Mouse (Mus musculus): ENCODE data around the gene Wipi1. TPM values are rescaled to one million over a fixed set of nuclear protein-coding genes. Genes with fewer than 3 reads are reported as not detected.

The Wipi1 gene
- polyA plus RNA-seq, 1 experiment from 2014 or later, result 18.2 TPM

GRCm38 (mm10) chr11:109612871-109613529 is 1.2 kb upstream of the Wipi1 start:
- H3K27ac ChIP-seq (ENCODE audit: low read depth), result no peak overlapping the region
- WGBS, result 61% methylated on average over 7 of the region's 7 CpGs

GRCm38 (mm10) chr11:109610795-109611302 is 918 bp downstream of the Wipi1 start:
- H3K27ac ChIP-seq (ENCODE audit: low read depth), result peak overlapping the region; percentile 79
- peaks cover 19% of the 10 kb centered on the region for H3K4me1 ChIP-seq (replicated peaks; ENCODE audit: control insufficient read depth, insufficient read depth, low read length)
- under 1% methylated on average over 26 of the region's 26 CpGs for WGBS
- H3K4me2 ChIP-seq (ENCODE audit: low read length), result peak overlapping the region; percentile 81
- ATAC-seq (replicated peaks; ENCODE audit: low FRiP score, low TSS enrichment, low read depth) (no peak; the same call in none of the 2 replicates), DNase-seq (ENCODE audit: low spot score) (no peak)
- H3K4me3 ChIP-seq (ENCODE audit: low read depth, low read length), result peak overlapping the region; percentile 87
- H3K9me3 ChIP-seq (ENCODE audit: control insufficient read depth, low read length), result no peaks in the 10 kb centered on the region
- H3K27me3 ChIP-seq (replicated peaks; ENCODE audit: control insufficient read depth, insufficient read depth, low read length), result no peaks in the 10 kb centered on the region
- peak overlapping the region; percentile 86 for H3K9ac ChIP-seq (ENCODE audit: low read length)
- no peaks in the 10 kb centered on the region for H3K36me3 ChIP-seq (ENCODE audit: control insufficient read depth, insufficient read depth, low read length)

More at GRCm38 (mm10) chr11:109612871-109613529, 1.2 kb upstream of the Wipi1 start:
- no peaks in the 10 kb centered on the region for H3K36me3 ChIP-seq (ENCODE audit: control insufficient read depth, insufficient read depth, low read length)
- no peak overlapping the region for H3K9ac ChIP-seq (ENCODE audit: low read length)
- H3K4me1 ChIP-seq (replicated peaks; ENCODE audit: control insufficient read depth, insufficient read depth, low read length), result peaks cover 19% of the 10 kb centered on the region
- DNase-seq (ENCODE audit: low spot score) (no peak), ATAC-seq (replicated peaks; ENCODE audit: low FRiP score, low TSS enrichment, low read depth) (no peak)
- no peaks in the 10 kb centered on the region for H3K27me3 ChIP-seq (replicated peaks; ENCODE audit: control insufficient read depth, insufficient read depth, low read length)
- no peak overlapping the region for H3K4me2 ChIP-seq (ENCODE audit: low read length)
- no peaks in the 10 kb centered on the region for H3K9me3 ChIP-seq (ENCODE audit: control insufficient read depth, low read length)
- no peak overlapping the region for H3K4me3 ChIP-seq (ENCODE audit: low read depth, low read length)

- DNase-seq (ENCODE audit: low spot score), result no peak
- H3K4me3 ChIP-seq (ENCODE audit: low read depth, low read length), result peak overlapping the region; percentile 87
- H3K27ac ChIP-seq (ENCODE audit: low read depth), result peak overlapping the region; percentile 79; the same call in 1 of the 2 replicates
- H3K27me3 ChIP-seq (replicated peaks; ENCODE audit: control insufficient read depth, insufficient read depth, low read length), result no peaks in the 10 kb centered on the region
- H3K36me3 ChIP-seq (ENCODE audit: control insufficient read depth, insufficient read depth, low read length), result no peaks in the 10 kb centered on the region
- no peaks in the 10 kb centered on the region for H3K9me3 ChIP-seq (ENCODE audit: control insufficient read depth, low read length)
- H3K4me2 ChIP-seq (ENCODE audit: low read length), result peak overlapping the region; percentile 81
- ATAC-seq (replicated peaks; ENCODE audit: low FRiP score, low TSS enrichment, low read depth), result no peak
- peaks cover 19% of the 10 kb centered on the region for H3K4me1 ChIP-seq (replicated peaks; ENCODE audit: control insufficient read depth, insufficient read depth, low read length)
- 12% methylated on average over 9 of the region's 9 CpGs for WGBS
- peak overlapping the region; percentile 86 for H3K9ac ChIP-seq (ENCODE audit: low read length)
Measured at GRCm38 (mm10) chr11:109610046-109610794, 1.5 kb downstream of the Wipi1 start.

- Histone ChIP-seq H3K27me3 (replicated peaks; ENCODE audit: control insufficient read depth, insufficient read depth, low read length) (no peaks in the 10 kb centered on the region), H3K4me3 (ENCODE audit: low read depth, low read length) (no peak overlapping the region), H3K9me3 (ENCODE audit: control insufficient read depth, low read length) (no peaks in the 10 kb centered on the region), H3K4me1 (replicated peaks; ENCODE audit: control insufficient read depth, insufficient read depth, low read length) (peaks cover 19% of the 10 kb centered on the region), H3K9ac (ENCODE audit: low read length) (no peak overlapping the region), H3K36me3 (ENCODE audit: control insufficient read depth, insufficient read depth, low read length) (no peaks in the 10 kb centered on the region), H3K4me2 (ENCODE audit: low read length) (no peak overlapping the region), H3K27ac (ENCODE audit: low read depth) (no peak overlapping the region)
- WGBS, result 53% methylated on average over 6 of the region's 6 CpGs
- no peak for ATAC-seq (replicated peaks; ENCODE audit: low FRiP score, low TSS enrichment, low read depth)
- DNase-seq (ENCODE audit: low spot score), result no peak
Measured at GRCm38 (mm10) chr11:109608976-109609625, 2.7 kb downstream of the Wipi1 start.

GRCm38 (mm10) chr11:109607600-109607999 is 4.2 kb downstream of the Wipi1 start:
- ATAC-seq (replicated peaks; ENCODE audit: low FRiP score, low TSS enrichment, low read depth), result no peak
- no peaks in the 10 kb centered on the region for H3K27me3 ChIP-seq (replicated peaks; ENCODE audit: control insufficient read depth, insufficient read depth, low read length)
- H3K4me2 ChIP-seq (ENCODE audit: low read length), result no peak overlapping the region
- DNase-seq (ENCODE audit: low spot score), result no peak
- peaks cover 19% of the 10 kb centered on the region for H3K4me1 ChIP-seq (replicated peaks; ENCODE audit: control insufficient read depth, insufficient read depth, low read length)
- no peak overlapping the region for H3K4me3 ChIP-seq (ENCODE audit: low read depth, low read length)
- H3K9ac ChIP-seq (ENCODE audit: low read length), result no peak overlapping the region
- H3K9me3 ChIP-seq (ENCODE audit: control insufficient read depth, low read length), result no peaks in the 10 kb centered on the region
- no peak overlapping the region for H3K27ac ChIP-seq (ENCODE audit: low read depth)
- peaks cover 5% of the 10 kb centered on the region for H3K36me3 ChIP-seq (ENCODE audit: control insufficient read depth, insufficient read depth, low read length)
- WGBS, result 83% methylated on average over 6 of the region's 6 CpGs

- H3K4me3 ChIP-seq (ENCODE audit: low read depth, low read length), result no peak overlapping the region
- H3K9me3 ChIP-seq (ENCODE audit: control insufficient read depth, low read length), result no peaks in the 10 kb centered on the region
- peaks cover 28% of the 10 kb centered on the region for H3K36me3 ChIP-seq (ENCODE audit: control insufficient read depth, insufficient read depth, low read length)
- 84% methylated on average over 12 of the region's 12 CpGs for WGBS
- peaks cover 4% of the 10 kb centered on the region for H3K4me1 ChIP-seq (replicated peaks; ENCODE audit: control insufficient read depth, insufficient read depth, low read length)
- H3K27ac ChIP-seq (ENCODE audit: low read depth), result no peak overlapping the region
- DNase-seq (ENCODE audit: low spot score), result no peak
- no peaks in the 10 kb centered on the region for H3K27me3 ChIP-seq (replicated peaks; ENCODE audit: control insufficient read depth, insufficient read depth, low read length)
- ATAC-seq (replicated peaks; ENCODE audit: low FRiP score, low TSS enrichment, low read depth), result no peak
- H3K9ac ChIP-seq (ENCODE audit: low read length), result no peak overlapping the region
- no peak overlapping the region for H3K4me2 ChIP-seq (ENCODE audit: low read length)
Measured at GRCm38 (mm10) chr11:109598778-109599570, 12.8 kb downstream of the Wipi1 start.

GRCm38 (mm10) chr11:109594761-109595160 is 17.0 kb downstream of the Wipi1 start:
- DNase-seq (ENCODE audit: low spot score), result no peak
- H3K9me3 ChIP-seq (ENCODE audit: control insufficient read depth, low read length), result no peaks in the 10 kb centered on the region
- no peak overlapping the region for H3K9ac ChIP-seq (ENCODE audit: low read length)
- H3K27me3 ChIP-seq (replicated peaks; ENCODE audit: control insufficient read depth, insufficient read depth, low read length), result no peaks in the 10 kb centered on the region
- H3K27ac ChIP-seq (ENCODE audit: low read depth), result no peak overlapping the region
- no peak overlapping the region for H3K4me2 ChIP-seq (ENCODE audit: low read length)
- H3K36me3 ChIP-seq (ENCODE audit: control insufficient read depth, insufficient read depth, low read length), result peaks cover 15% of the 10 kb centered on the region
- H3K4me3 ChIP-seq (ENCODE audit: low read depth, low read length), result no peak overlapping the region
- H3K4me1 ChIP-seq (replicated peaks; ENCODE audit: control insufficient read depth, insufficient read depth, low read length), result peaks cover 12% of the 10 kb centered on the region
- 87% methylated on average over 8 of the region's 8 CpGs for WGBS
- no peak for ATAC-seq (replicated peaks; ENCODE audit: low FRiP score, low TSS enrichment, low read depth)

Data from intestine, embryonic 14.5 days (tissue).